ENCODE assay signal across 8 mouse cellular contexts in genomic region chr10:40247166-40247716, GRCm38 (mm10). TPM values are rescaled to one million over a fixed set of nuclear protein-coding genes. Genes with fewer than 3 reads are reported as not detected.
A peak's percentile ranks its signal among the peaks of the same experiment; 100 is the strongest.
DNase-seq lines count a peak whose midpoint lies in the region; ATAC-seq and TF ChIP-seq lines count a peak whose summit lies in the region.

No protein-coding gene starts in this region.

- H3K4me1 ChIP-seq in cerebellum, adult 2 months (ENCODE audit: control insufficient read depth, insufficient read depth, low read length): 0 out of 2 replicates have a peak, but pooled peaks cover 2% of the 10 kb centered on the region
- H3K4me1 ChIP-seq in neural tube, embryonic 11.5 days (ENCODE audit: control insufficient read depth, insufficient read depth, low read length): no peaks in the 10 kb centered on the region
- H3K4me1 ChIP-seq in intestine, postnatal 0 days (replicated peaks; ENCODE audit: control insufficient read depth, insufficient read depth, low read length): 0 out of 2 replicates have a peak, but pooled peaks cover 7% of the 10 kb centered on the region
- peaks cover 2% of the 10 kb centered on the region; the same call in 1 of the 2 replicates for H3K4me1 ChIP-seq in small intestine, adult 2 months (ENCODE audit: control insufficient read depth, insufficient read depth, insufficient read length, low read length)

- H3K9me3 ChIP-seq in neural tube, embryonic 11.5 days (ENCODE audit: control insufficient read depth, low read length): no peaks in the 10 kb centered on the region
- H3K9me3 ChIP-seq in intestine, postnatal 0 days (ENCODE audit: control insufficient read depth): no peaks in the 10 kb centered on the region

- peak overlapping the region; percentile 37; the same call in 1 of the 2 replicates for H3K27ac ChIP-seq in cerebellum, adult 2 months (ENCODE audit: insufficient read depth, low read length)
- peak overlapping the region; percentile 29; the same call in 1 of the 2 replicates for H3K27ac ChIP-seq in neural tube, embryonic 11.5 days (ENCODE audit: low read depth, low read length)
- peak overlapping the region; percentile 36 for H3K27ac ChIP-seq in intestine, postnatal 0 days (ENCODE audit: low read depth, low read length)
- H3K27ac ChIP-seq in small intestine, adult 2 months (ENCODE audit: insufficient read depth, low read depth, low read length): 0 out of 2 replicates have a peak overlapping the region, but pooled peaks have one; percentile 36

- peak in 1 of 2 experiments; percentile 13 for DNase-seq in cerebellum, adult 2 months
- no peak for DNase-seq in cerebellum, adult 9-10 months
- DNase-seq in neural tube, embryonic 11.5 days (ENCODE audit: low spot score): no peak
- DNase-seq in neural tube, embryonic 10.5 days (ENCODE audit: extremely low spot score, low spot score): no peak
- DNase-seq in frontal cortex, postnatal 36 days (ENCODE audit: low spot score in 2 of 2): no peak

- no peak for TF ChIP-seq POLR2A in cerebellum, adult 2 months (IDR thresholded peaks at IDR 0.05; ENCODE audit: borderline replicate concordance, insufficient read depth, low read length)
- no peak for TF ChIP-seq POLR2A in small intestine, adult 2 months (IDR thresholded peaks at IDR 0.05; ENCODE audit: low read depth, low read length)

- peak overlapping the region; percentile 79 for H3K4me3 ChIP-seq in cerebellum, adult 2 months (replicated peaks; ENCODE audit: insufficient read depth, low read depth, low read length)
- peak overlapping the region; percentile 77 for H3K4me3 ChIP-seq in neural tube, embryonic 11.5 days (ENCODE audit: low read depth, low read length)
- H3K4me3 ChIP-seq in intestine, postnatal 0 days (ENCODE audit: low read depth, low read length): peak overlapping the region; percentile 56
- peak overlapping the region; percentile 81 for H3K4me3 ChIP-seq in small intestine, adult 2 months (ENCODE audit: low read depth, low read length)

- 28% methylated on average over 11 of the region's 11 CpGs for WGBS in cerebellum, adult 2 months
- WGBS in neural tube, embryonic 11.5 days: 39% methylated on average over 11 of the region's 11 CpGs
- 29% methylated on average over 11 of the region's 11 CpGs for WGBS in intestine, postnatal 0 days
- 24% methylated on average over 11 of the region's 11 CpGs for WGBS in small intestine, adult 2 months

- no peaks in the 10 kb centered on the region for H3K27me3 ChIP-seq in cerebellum, adult 2 months (ENCODE audit: control insufficient read depth, insufficient read depth, low read length)
- H3K27me3 ChIP-seq in neural tube, embryonic 11.5 days (ENCODE audit: control insufficient read depth, insufficient read depth, low read length): no peaks in the 10 kb centered on the region
- no peaks in the 10 kb centered on the region for H3K27me3 ChIP-seq in intestine, postnatal 0 days (replicated peaks; ENCODE audit: control insufficient read depth, insufficient read depth, low read length)
- no peaks in the 10 kb centered on the region for H3K27me3 ChIP-seq in small intestine, adult 2 months (ENCODE audit: control insufficient read depth, insufficient read depth, low read length)

- peak overlapping the region; percentile 71; the same call in 1 of the 2 replicates for H3K9ac ChIP-seq in neural tube, embryonic 11.5 days (ENCODE audit: low read length)
- peak overlapping the region; percentile 51 for H3K9ac ChIP-seq in intestine, postnatal 0 days (ENCODE audit: low read depth, low read length)

- H3K36me3 ChIP-seq in neural tube, embryonic 11.5 days (ENCODE audit: control insufficient read depth, insufficient read depth, low read length): peaks cover 11% of the 10 kb centered on the region
- peaks cover 45% of the 10 kb centered on the region for H3K36me3 ChIP-seq in intestine, postnatal 0 days (ENCODE audit: control insufficient read depth, insufficient read depth)
- peaks cover 34% of the 10 kb centered on the region for H3K36me3 ChIP-seq in small intestine, adult 2 months (ENCODE audit: control insufficient read depth, insufficient read depth, low read length)

- TF ChIP-seq CTCF in cerebellum, adult 2 months (IDR thresholded peaks at IDR 0.05; ENCODE audit: borderline replicate concordance, insufficient read depth, low read depth, low read length): no peak
- no peak for TF ChIP-seq CTCF in intestine, postnatal 0 days (IDR thresholded peaks at IDR 0.05; ENCODE audit: low read depth)
- TF ChIP-seq CTCF in small intestine, adult 2 months (IDR thresholded peaks at IDR 0.05; ENCODE audit: extremely low read depth, insufficient read length, insufficient replicate concordance, low read depth, low read length): no peak

- ATAC-seq in neural tube, embryonic 11.5 days (ENCODE audit: insufficient read depth, low FRiP score, low TSS enrichment): peak; percentile 39
- ATAC-seq in intestine, postnatal 0 days: 0 out of 2 replicates have a peak, but pooled peaks have one; percentile 7
- no peak for ATAC-seq in monocyte, adult 5-6 weeks (replicated peaks; ENCODE audit: insufficient number of reproducible peaks, low FRiP score, low TSS enrichment, poor library complexity, severe bottlenecking)

- peak overlapping the region; percentile 51 for H3K4me2 ChIP-seq in neural tube, embryonic 11.5 days (ENCODE audit: low read depth)
- H3K4me2 ChIP-seq in intestine, postnatal 0 days (replicated peaks; ENCODE audit: low read depth): peak overlapping the region; percentile 67

RNA-seq across cellular contexts. Expression of gene Rpf2, which starts 0.4 kb away (rescaled TPM):
- polyA plus RNA-seq in cerebellum, adult 2 months (2012; rRNA removed): 13.8 and 15.1 TPM in 2 replicates
- 85.7 and 87.0 TPM in 2 replicates for polyA plus RNA-seq in neural tube, embryonic 11.5 days (2014; fragmentation: Nextera tagmentation; extraction: Ambion mirVana)
- 36.2 and 36.6 TPM in 2 replicates for polyA plus RNA-seq in intestine, postnatal 0 days (2015; fragmentation: Nextera tagmentation; extraction: Ambion mirVana)
- polyA plus RNA-seq in small intestine, adult 2 months (2012; rRNA removed): 1.1 and 1.3 TPM in 2 replicates
- total RNA-seq in monocyte, adult 5-6 weeks (2017): 45.3 to 56.4 TPM (median 53.7 TPM) in 3 replicates

RNA-seq across cellular contexts. Expression of gene Gtf3c6, which starts 10.7 kb away (rescaled TPM):
- polyA plus RNA-seq in cerebellum, adult 2 months (2012; rRNA removed): 28.1 and 33.2 TPM in 2 replicates
- polyA plus RNA-seq in neural tube, embryonic 11.5 days (2014; fragmentation: Nextera tagmentation; extraction: Ambion mirVana): 137 and 141 TPM in 2 replicates
- polyA plus RNA-seq in intestine, postnatal 0 days (2015; fragmentation: Nextera tagmentation; extraction: Ambion mirVana): 50.7 and 64.3 TPM in 2 replicates
- polyA plus RNA-seq in small intestine, adult 2 months (2012; rRNA removed): 1.3 and 2.4 TPM in 2 replicates
- total RNA-seq in monocyte, adult 5-6 weeks (2017): 59.3 to 82.5 TPM (median 81.6 TPM) in 3 replicates

RNA-seq across cellular contexts. Expression of gene Amd1, which starts 54.7 kb away (rescaled TPM):
- 113 and 114 TPM in 2 replicates for polyA plus RNA-seq in cerebellum, adult 2 months (2012; rRNA removed)
- polyA plus RNA-seq in neural tube, embryonic 11.5 days (2014; fragmentation: Nextera tagmentation; extraction: Ambion mirVana): 94.8 and 97.9 TPM in 2 replicates
- polyA plus RNA-seq in intestine, postnatal 0 days (2015; fragmentation: Nextera tagmentation; extraction: Ambion mirVana): 24.0 and 25.3 TPM in 2 replicates
- 0.95 and 1.7 TPM in 2 replicates for polyA plus RNA-seq in small intestine, adult 2 months (2012; rRNA removed)
- total RNA-seq in monocyte, adult 5-6 weeks (2017): 78.0 to 100 TPM (median 91.1 TPM) in 3 replicates
